Mouse (Mus musculus) kidney, embryonic 15.5 days (tissue): ENCODE measurements around the gene B3galt5. TPM values are rescaled to one million over a fixed set of nuclear protein-coding genes. Genes with fewer than 3 reads are reported as not detected.

Experiments used
- ATAC-seq: fragments of 200-750 bp; cut with Nextera tagmentation; replicated peaks from 2 replicates; pipeline ENCODE4 v1.8.0; 2017; ENCODE audit warnings: moderate TSS enrichment; ENCODE audit not compliant: low FRiP score
- H3K27ac ChIP-seq: fragments of 300-500 bp; sonication (generic); 2 replicates; pipeline ENCODE4 v1.5.1; 2015; ENCODE audit warnings: mild to moderate bottlenecking, inconsistent platforms
- H3K27me3 ChIP-seq: fragments of 300-500 bp; sonication (generic); 2 replicates; pipeline ENCODE4 v1.6.1; 2015; ENCODE audit warnings: inconsistent platforms
- H3K36me3 ChIP-seq: fragments of 300-500 bp; sonication (generic); 2 replicates; pipeline ENCODE4 v1.6.1; 2015; ENCODE audit warnings: inconsistent platforms
- H3K4me1 ChIP-seq: fragments of 300-500 bp; sonication (generic); 2 replicates; pipeline ENCODE4 v1.6.1; 2015; ENCODE audit warnings: inconsistent platforms
- H3K4me2 ChIP-seq: fragments of 300-500 bp; sonication (generic); 2 replicates; pipeline ENCODE4 v1.6.1; 2015; ENCODE audit warnings: moderate library complexity, mild to moderate bottlenecking, inconsistent platforms
- H3K4me3 ChIP-seq: fragments of 300-500 bp; sonication (generic); replicated peaks from 2 replicates; pipeline ENCODE4 v1.5.1; 2015; ENCODE audit warnings: mild to moderate bottlenecking, inconsistent platforms
- H3K9ac ChIP-seq: fragments of 300-500 bp; sonication (generic); 2 replicates; pipeline ENCODE4 v1.6.1; 2015; ENCODE audit warnings: mild to moderate bottlenecking, inconsistent platforms
- H3K9me3 ChIP-seq: fragments of 300-500 bp; sonication (generic); replicated peaks from 2 replicates; pipeline ENCODE4 v1.6.1; 2016; ENCODE audit warnings: inconsistent platforms
- WGBS: fragments of 180-500 bp; shearing (Covaris S2); methylation state at CpG from one replicate; pipeline ENCODE4 v1.1.7; 2015; ENCODE audit warnings: mixed read lengths; 5-methylcytosine and 5-hydroxymethylcytosine counted together
- polyA plus RNA-seq: library from polyadenylated mRNA; unstranded; fragments of >200 nt; fragmentation: Nextera tagmentation; extraction: Ambion mirVana; gene quantifications from 2 replicates; pipeline ENCODE4 v1.2.1, GENCODE M21; 2015

Gene B3galt5
- polyA plus RNA-seq, 1 experiment from 2014 or later: 2.4 TPM

DNA sequence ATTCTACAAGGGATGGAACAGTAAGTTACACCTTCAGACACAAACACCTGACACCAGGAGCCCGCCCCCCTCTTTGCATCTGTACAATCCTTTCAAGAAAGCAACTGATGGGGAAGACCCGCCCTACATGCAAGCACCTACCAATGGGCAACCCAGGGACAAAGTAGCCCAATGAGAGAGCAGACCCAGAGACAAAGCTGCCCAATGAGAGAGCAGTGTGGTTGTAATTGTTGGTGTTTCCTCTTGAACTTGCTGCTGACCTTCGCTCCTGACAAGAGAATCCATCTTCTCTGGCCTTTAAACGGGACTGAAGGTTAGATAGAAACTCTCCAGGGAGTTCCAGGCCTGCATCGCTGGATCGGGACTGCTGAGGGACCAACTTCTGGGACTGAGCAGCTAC is 118.4 kb downstream of the B3galt5 start:
- H3K27me3 ChIP-seq: no peaks in the 10 kb centered on the region
- H3K4me2 ChIP-seq: peak overlapping the region; percentile 35; the same call in 1 of the 2 replicates
- H3K9ac ChIP-seq: no peak overlapping the region
- H3K27ac ChIP-seq: 0 out of 2 replicates have a peak overlapping the region, but pooled peaks have one; percentile 27
- peak overlapping the region; percentile 14; the same call in 1 of the 2 replicates for H3K4me3 ChIP-seq
- H3K4me1 ChIP-seq: peaks cover 20% of the 10 kb centered on the region
- WGBS: 37% methylated on average over 6 of the region's 6 CpGs
- no peaks in the 10 kb centered on the region for H3K9me3 ChIP-seq
- peak; percentile 84 for ATAC-seq
- H3K36me3 ChIP-seq: no peaks in the 10 kb centered on the region

- Histone ChIP-seq H3K4me3 (peak overlapping the region; percentile 37), H3K9me3 (no peaks in the 10 kb centered on the region), H3K4me1 (peaks cover 44% of the 10 kb centered on the region), H3K4me2 (peak overlapping the region; percentile 55), H3K27ac (no peak overlapping the region), H3K36me3 (no peaks in the 10 kb centered on the region), H3K9ac (no peak overlapping the region), H3K27me3 (no peaks in the 10 kb centered on the region)
- no peak; the same call in 1 of the 2 replicates for ATAC-seq
- WGBS: 10% methylated on average over 10 of the region's 10 CpGs
Measured at GRCm38 (mm10) chr16:96357903-96358302, 122.3 kb downstream of the B3galt5 start.

DNA sequence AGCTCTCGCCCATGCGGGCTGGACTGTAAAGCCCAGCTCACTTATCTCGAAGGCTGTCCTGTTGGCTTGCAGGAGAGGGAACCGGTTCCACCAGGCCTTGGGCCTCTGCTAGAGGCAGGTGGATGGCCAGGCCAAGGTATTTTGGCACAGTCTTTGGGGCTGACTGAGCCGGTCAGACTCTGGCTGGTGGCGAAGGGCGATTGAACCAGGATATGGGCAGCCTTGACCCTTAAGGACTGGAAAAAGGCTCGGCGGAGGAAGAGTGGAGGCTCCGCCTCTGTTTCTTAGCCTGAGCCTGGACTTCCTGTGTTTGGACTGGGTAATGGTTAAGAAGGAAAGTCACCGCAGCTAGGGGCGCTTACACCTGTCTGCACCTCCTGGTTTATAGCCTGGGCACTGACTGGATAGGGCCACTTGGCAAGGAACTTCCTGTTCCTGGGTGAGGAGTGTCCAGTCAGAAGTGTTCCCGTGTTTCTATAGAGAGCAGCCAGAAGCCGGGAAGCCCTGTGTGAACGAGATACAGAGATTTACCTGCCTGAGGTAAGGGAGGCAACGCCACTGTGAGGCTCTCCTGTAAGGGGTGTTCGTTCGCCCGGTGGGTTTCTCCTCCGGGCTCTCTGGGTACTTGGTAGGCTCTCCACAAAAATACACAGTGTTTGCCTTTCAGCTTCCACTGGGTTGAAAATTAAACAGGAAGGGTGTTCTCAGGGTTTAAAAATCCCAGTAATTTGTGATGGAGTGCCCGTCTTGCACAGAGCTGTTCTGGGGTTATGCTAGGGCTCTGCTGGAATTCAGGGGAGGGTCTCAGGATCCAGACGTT is 125.9 kb downstream of the B3galt5 start:
- 56% methylated on average over 22 of the region's 22 CpGs for WGBS
- 0 out of 2 replicates have a peak overlapping the region, but pooled peaks have one; percentile 21 for H3K9ac ChIP-seq
- no peaks in the 10 kb centered on the region for H3K27me3 ChIP-seq
- H3K4me2 ChIP-seq: peak overlapping the region; percentile 54
- H3K27ac ChIP-seq: peak overlapping the region; percentile 93
- peaks cover 62% of the 10 kb centered on the region for H3K4me1 ChIP-seq
- no peaks in the 10 kb centered on the region for H3K9me3 ChIP-seq
- no peaks in the 10 kb centered on the region for H3K36me3 ChIP-seq
- ATAC-seq: peak; percentile 78
- peak overlapping the region; percentile 38 for H3K4me3 ChIP-seq

GRCm38 (mm10) chr16:96362873-96363272 is 127.3 kb downstream of the B3galt5 start:
- Histone ChIP-seq H3K4me1 (peaks cover 57% of the 10 kb centered on the region), H3K27ac (peak overlapping the region; percentile 93), H3K36me3 (no peaks in the 10 kb centered on the region), H3K27me3 (no peaks in the 10 kb centered on the region), H3K4me3 (peak overlapping the region; percentile 38; the same call in 1 of the 2 replicates), H3K9ac (no peak overlapping the region), H3K9me3 (no peaks in the 10 kb centered on the region), H3K4me2 (peak overlapping the region; percentile 54)
- ATAC-seq: peak; percentile 44
- WGBS: 12% methylated on average over 4 of the region's 4 CpGs

- Histone ChIP-seq H3K9ac (no peak overlapping the region), H3K9me3 (no peaks in the 10 kb centered on the region), H3K4me3 (peak overlapping the region; percentile 38; the same call in 1 of the 2 replicates), H3K36me3 (no peaks in the 10 kb centered on the region), H3K27ac (peak overlapping the region; percentile 93), H3K4me2 (peak overlapping the region; percentile 54), H3K4me1 (peaks cover 54% of the 10 kb centered on the region), H3K27me3 (no peaks in the 10 kb centered on the region)
- WGBS: 16% methylated on average over 5 of the region's 5 CpGs
- ATAC-seq: peak; percentile 84
Measured at GRCm38 (mm10) chr16:96363277-96363676, 127.7 kb downstream of the B3galt5 start.

- ATAC-seq: no peak
- 46% methylated on average over 11 of the region's 11 CpGs for WGBS
- Histone ChIP-seq H3K4me1 (peaks cover 53% of the 10 kb centered on the region), H3K27ac (peak overlapping the region; percentile 93), H3K9ac (no peak overlapping the region), H3K27me3 (no peaks in the 10 kb centered on the region), H3K4me2 (no peak overlapping the region), H3K36me3 (no peaks in the 10 kb centered on the region), H3K4me3 (no peak overlapping the region), H3K9me3 (no peaks in the 10 kb centered on the region)
Measured at GRCm38 (mm10) chr16:96364870-96365269, 129.3 kb downstream of the B3galt5 start.

Other genes starting within 250 kb of the B3galt5 start
- 90.1 and 90.4 TPM in 2 replicates for gene Psmg1, start 244.8 kb upstream of the B3galt5 start, polyA plus RNA-seq
- 81.0 and 85.5 TPM in 2 replicates for gene Brwd1, start 153.3 kb upstream of the B3galt5 start, polyA plus RNA-seq
- 696 and 818 TPM in 2 replicates for gene Hmgn1, start 108.1 kb upstream of the B3galt5 start, polyA plus RNA-seq
- 67.1 and 68.6 TPM in 2 replicates for gene Wrb, start 90.4 kb upstream of the B3galt5 start, polyA plus RNA-seq
- 0.91 and 1.5 TPM in 2 replicates for gene Lca5l, start 43.5 kb upstream of the B3galt5 start, polyA plus RNA-seq
- 10.1 and 10.2 TPM in 2 replicates for gene Sh3bgr, start 35.4 kb upstream of the B3galt5 start, polyA plus RNA-seq
- 0.58 and 0.91 TPM in 2 replicates for gene Itgb2l, start 207.8 kb downstream of the B3galt5 start, polyA plus RNA-seq
- gene Pcp4, start 231.8 kb downstream of the B3galt5 start, polyA plus RNA-seq: 82.6 and 86.0 TPM in 2 replicates